Mouse (Mus musculus) CH12.LX (cell line): ENCODE measurements around the gene Ptpn6. TPM values are rescaled to one million over a fixed set of nuclear protein-coding genes. Genes with fewer than 3 reads are reported as not detected.
A peak's percentile ranks its signal among the peaks of the same experiment; 100 is the strongest.

Source experiments
- DNase-seq: peaks from one replicate; pipeline ENCODE4 v3.0.0-alpha.2; 2013; ENCODE audit errors: extremely low read depth
- H3K27ac ChIP-seq: 2 replicates; pipeline ENCODE4 v1.5.1; 2012; ENCODE audit warnings: low read depth, mild to moderate bottlenecking, control low read depth, moderate library complexity; ENCODE audit not compliant: insufficient read depth
- H3K27me3 ChIP-seq: replicated peaks from 2 replicates; pipeline ENCODE3; 2012; ENCODE audit warnings: inconsistent platforms
- H3K36me3 ChIP-seq, 2 experiments: replicated peaks in 1 of 2; 2 replicates each; pipeline versions ENCODE3 to v1.6.1; 2012; ENCODE audit warnings: inconsistent platforms in 1 of 2, low read length in 1 of 2, mild to moderate bottlenecking in 1 of 2, mixed read lengths in 1 of 2, moderate library complexity in 1 of 2; ENCODE audit not compliant: control insufficient read depth in 1 of 2, insufficient read depth in 1 of 2
- H3K4me1 ChIP-seq, 2 experiments: 2 replicates each; pipeline ENCODE4 v1.6.1; 2012; ENCODE audit warnings: inconsistent platforms in 1 of 2, moderate library complexity in 1 of 2; ENCODE audit not compliant: insufficient read depth in 2 of 2, control insufficient read depth in 1 of 2
- H3K4me2 ChIP-seq: 2 replicates; pipeline ENCODE4 v1.6.1; 2012; ENCODE audit warnings: low read depth, mild to moderate bottlenecking, control low read depth; ENCODE audit not compliant: poor library complexity, insufficient read depth, severe bottlenecking
- H3K4me3 ChIP-seq, 3 experiments: fragments of 150-350 bp in 1 of 3; sonication (generic) in 1 of 3; replicated peaks in 1 of 3; 2 replicates each; pipeline versions ENCODE3 to v1.5.1; 2011 to 2012; ENCODE audit warnings: low read depth in 2 of 3, low read length in 2 of 3, mild to moderate bottlenecking in 2 of 3, moderate library complexity in 2 of 3, control low read depth in 1 of 3, improper control_type of control experiment in 1 of 3, inconsistent platforms in 1 of 3, mixed read lengths in 1 of 3; ENCODE audit not compliant: poor library complexity in 1 of 3
- H3K79me2 ChIP-seq: replicated peaks from 2 replicates; pipeline ENCODE4 v1.6.1; 2012; ENCODE audit warnings: mild to moderate bottlenecking, moderate library complexity; ENCODE audit not compliant: control insufficient read depth, poor library complexity, insufficient read depth, severe bottlenecking; ENCODE audit errors: extremely low read depth
- H3K9ac ChIP-seq: 2 replicates; pipeline ENCODE4 v1.6.1; 2012; ENCODE audit warnings: low read depth, mild to moderate bottlenecking, control low read depth, moderate library complexity; ENCODE audit not compliant: insufficient read depth
- H3K9me3 ChIP-seq: replicated peaks from 2 replicates; pipeline ENCODE3; 2012; ENCODE audit warnings: low read length, inconsistent platforms, mixed read lengths
- BHLHE40 ChIP-seq: IDR thresholded peaks from 2 replicates; pipeline ENCODE4 v1.6.1; 2011; ENCODE audit warnings: mild to moderate bottlenecking, low read depth, low read length, improper control_type of control experiment
- CHD2 ChIP-seq: IDR thresholded peaks from 2 replicates; pipeline ENCODE4 v1.6.1; 2011; ENCODE audit warnings: low read length, improper control_type of control experiment
- E2F4 ChIP-seq: IDR thresholded peaks from 2 replicates; pipeline ENCODE4 v1.6.1; 2011; ENCODE audit warnings: low read depth, low read length, improper control_type of control experiment; ENCODE audit not compliant: insufficient replicate concordance
- ELF1 ChIP-seq: IDR thresholded peaks from 2 replicates; pipeline ENCODE4 v1.6.1; 2014; ENCODE audit warnings: low read depth, mild to moderate bottlenecking, inconsistent platforms, low read length, improper control_type of control experiment
- ETS1 ChIP-seq: conservative IDR thresholded peaks from 2 replicates; pipeline ENCODE4 v1.6.1; 2012; ENCODE audit warnings: low read depth, mild to moderate bottlenecking, inconsistent platforms, low read length, improper control_type of control experiment, moderate library complexity
- GABPA ChIP-seq: IDR thresholded peaks from 2 replicates; pipeline ENCODE4 v1.6.1; 2012; ENCODE audit warnings: low read depth, low read length, improper control_type of control experiment, inconsistent platforms; ENCODE audit not compliant: insufficient replicate concordance
- HCFC1 ChIP-seq: IDR thresholded peaks from 2 replicates; pipeline ENCODE4 v1.6.1; 2012; ENCODE audit warnings: low read depth, mild to moderate bottlenecking, inconsistent platforms, low read length, improper control_type of control experiment
- IRF4 ChIP-seq: IDR thresholded peaks from 2 replicates; pipeline ENCODE4 v1.6.1; 2014; ENCODE audit warnings: low read depth, mild to moderate bottlenecking, inconsistent platforms, low read length, improper control_type of control experiment
- JUN ChIP-seq: IDR thresholded peaks from 2 replicates; pipeline ENCODE4 v1.6.1; 2011; ENCODE audit warnings: low read depth, mild to moderate bottlenecking, low read length, improper control_type of control experiment, moderate library complexity; ENCODE audit not compliant: insufficient read depth
- KAT2A ChIP-seq: IDR thresholded peaks from 2 replicates; pipeline ENCODE4 v1.6.1; 2012; ENCODE audit warnings: low read length, improper control_type of control experiment, inconsistent platforms; ENCODE audit not compliant: insufficient replicate concordance
- MAX ChIP-seq: IDR thresholded peaks from 2 replicates; pipeline ENCODE4 v1.6.1; 2011; ENCODE audit warnings: low read length, improper control_type of control experiment
- MAZ ChIP-seq: IDR thresholded peaks from 2 replicates; pipeline ENCODE4 v1.6.1; 2012; ENCODE audit warnings: low read depth, mild to moderate bottlenecking, inconsistent platforms, low read length, improper control_type of control experiment, moderate library complexity
- MEF2A ChIP-seq: IDR thresholded peaks from 2 replicates; pipeline ENCODE4 v1.6.1; 2014; ENCODE audit warnings: low read depth, mild to moderate bottlenecking, inconsistent platforms, low read length, improper control_type of control experiment, borderline replicate concordance
- MXI1 ChIP-seq: IDR thresholded peaks from 2 replicates; pipeline ENCODE4 v1.6.1; 2011; ENCODE audit warnings: mild to moderate bottlenecking, low read depth, low read length, improper control_type of control experiment
- MYC ChIP-seq: IDR thresholded peaks from 2 replicates; pipeline ENCODE4 v1.6.1; 2011; ENCODE audit warnings: low read depth, mild to moderate bottlenecking, improper control_type of control experiment, low read length
- NELFE ChIP-seq: IDR thresholded peaks from 2 replicates; pipeline ENCODE4 v1.6.1; 2011; ENCODE audit warnings: low read depth, low read length, improper control_type of control experiment
- NRF1 ChIP-seq: IDR thresholded peaks from 2 replicates; pipeline ENCODE4 v1.6.1; 2014; ENCODE audit warnings: low read depth, mild to moderate bottlenecking, inconsistent platforms, low read length, improper control_type of control experiment, moderate library complexity
- POLR2A ChIP-seq: IDR thresholded peaks from 2 replicates; pipeline ENCODE4 v1.6.1; 2011; ENCODE audit warnings: low read depth, mild to moderate bottlenecking, improper control_type of control experiment, low read length
- POLR2AphosphoS2 ChIP-seq: IDR thresholded peaks from 2 replicates; pipeline ENCODE4 v1.6.1; 2011; ENCODE audit warnings: low read depth, low read length, improper control_type of control experiment
- RAD21 ChIP-seq: IDR thresholded peaks from 2 replicates; pipeline ENCODE4 v1.6.1; 2011; ENCODE audit warnings: low read depth, mild to moderate bottlenecking, low read length, improper control_type of control experiment, moderate library complexity
- RCOR1 ChIP-seq: conservative IDR thresholded peaks from 2 replicates; pipeline ENCODE4 v1.6.1; 2012; ENCODE audit warnings: low read depth, mild to moderate bottlenecking, inconsistent platforms, low read length, improper control_type of control experiment
- SIN3A ChIP-seq: IDR thresholded peaks from 2 replicates; pipeline ENCODE4 v1.6.1; 2012; ENCODE audit warnings: low read length, improper control_type of control experiment, inconsistent platforms
- TBP ChIP-seq: conservative IDR thresholded peaks from 2 replicates; pipeline ENCODE4 v1.6.1; 2011; ENCODE audit warnings: low read depth, low read length, improper control_type of control experiment
- TCF12 ChIP-seq: IDR thresholded peaks from 2 replicates; pipeline ENCODE4 v1.6.1; 2014; ENCODE audit warnings: low read depth, mild to moderate bottlenecking, inconsistent platforms, low read length, improper control_type of control experiment
- UBTF ChIP-seq: IDR thresholded peaks from 2 replicates; pipeline ENCODE4 v1.6.1; 2012; ENCODE audit warnings: low read depth, mild to moderate bottlenecking, inconsistent platforms, low read length, improper control_type of control experiment, moderate library complexity
- USF1 ChIP-seq: IDR thresholded peaks from 2 replicates; pipeline ENCODE4 v1.6.1; 2014; ENCODE audit warnings: low read depth, mild to moderate bottlenecking, inconsistent platforms, low read length, improper control_type of control experiment
- USF2 ChIP-seq: conservative IDR thresholded peaks from 2 replicates; pipeline ENCODE4 v1.6.1; 2011; ENCODE audit warnings: low read depth, low read length, improper control_type of control experiment
- ZC3H11A ChIP-seq: IDR thresholded peaks from 2 replicates; pipeline ENCODE4 v1.6.1; 2012; ENCODE audit warnings: low read depth, mild to moderate bottlenecking, inconsistent platforms, low read length, improper control_type of control experiment
- ZMIZ1 ChIP-seq: IDR thresholded peaks from 2 replicates; pipeline ENCODE4 v1.6.1; 2012; ENCODE audit warnings: low read depth, mild to moderate bottlenecking, inconsistent platforms, low read length, improper control_type of control experiment
- ZNF384 ChIP-seq: IDR thresholded peaks from 2 replicates; pipeline ENCODE4 v1.6.1; 2012; ENCODE audit warnings: low read depth, low read length, improper control_type of control experiment, inconsistent platforms
- dilution Hi-C: fragments of 300-500 bp; cut with MboI; formaldehyde crosslinking; loops from 2 replicates; pipeline ENCODE4 v1.14.3; 2020; ENCODE audit warnings: low sequenced_read_pairs; ENCODE audit not compliant: extremely low pct_unique_long_range_greater_than_20kb, extremely low pct_ligation_motif_present
- in situ Hi-C: fragments of 300-500 bp; cut with MboI; formaldehyde crosslinking; loops from 3 replicates; pipeline ENCODE4 v1.14.3; 2019; ENCODE audit warnings: low sequenced_read_pairs, low pct_ligation_motif_present, low pct_unique_long_range_greater_than_20kb, mixed read lengths
- polyA plus RNA-seq: library from polyadenylated mRNA; unstranded; fragments of >175 nt; gene quantifications from 2 replicates; pipeline ENCODE4 v1.2.1, GENCODE M21; 2012; ENCODE audit warnings: low read depth; ENCODE audit not compliant: insufficient read length
- total RNA-seq, 2 experiments: library from RNA; depleted of rRNA; stranded (reverse); fragments of 300-350 nt in 1 of 2; fragments of >200 nt in 1 of 2; gene quantifications; 2 replicates each; pipeline ENCODE4 v1.2.3; 2012 to 2014

The Ptpn6 gene
- total and polyA plus RNA-seq, 3 experiments, result 247 to 585 (median 300) TPM

DNA sequence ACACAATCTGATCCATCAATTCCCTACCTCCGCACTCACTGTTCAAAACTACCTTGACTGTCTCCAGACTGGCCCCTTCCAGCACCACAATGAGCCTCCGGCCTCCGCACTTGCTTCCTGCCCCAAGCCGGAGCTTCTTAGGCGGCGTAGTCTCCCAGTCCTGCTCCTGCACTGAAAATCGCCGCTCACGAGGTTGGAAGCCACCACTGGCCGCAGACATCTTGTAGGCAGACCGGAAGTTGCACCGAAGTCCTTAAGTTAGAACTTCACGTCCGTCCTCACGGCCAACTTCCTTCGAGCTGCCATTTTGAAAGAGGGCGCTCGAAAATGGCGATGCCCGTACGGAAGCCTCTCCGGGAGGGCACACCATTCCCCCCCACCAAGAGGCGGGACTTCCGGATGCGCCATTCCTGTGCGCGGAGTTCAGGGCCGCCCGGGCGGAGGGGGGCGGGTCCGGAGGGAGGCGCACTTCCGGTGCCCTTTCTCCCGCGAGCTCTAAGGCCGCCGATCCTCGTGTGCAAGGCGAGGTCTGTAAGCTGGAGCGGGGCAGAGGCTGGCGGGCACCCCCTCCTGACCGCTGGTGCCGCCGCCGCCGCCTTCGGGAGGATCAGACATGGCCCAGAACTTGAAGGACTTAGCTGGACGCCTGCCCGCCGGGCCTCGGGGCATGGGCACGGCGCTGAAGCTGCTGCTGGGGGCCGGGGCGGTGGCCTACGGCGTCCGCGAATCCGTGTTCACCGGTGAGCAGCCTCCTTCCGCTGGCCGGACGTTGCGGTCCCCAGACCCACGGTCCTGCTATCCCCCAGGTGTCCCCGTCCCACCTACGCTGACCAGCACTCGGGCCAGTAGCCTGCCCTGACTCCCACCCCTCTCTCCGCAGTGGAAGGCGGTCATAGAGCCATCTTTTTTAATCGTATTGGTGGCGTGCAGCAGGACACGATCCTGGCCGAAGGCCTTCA is 26.4 kb downstream of the Ptpn6 start, which contains the start of the genes Emg1 and Phb2:
Gene Emg1 (minus strand): TSS at position 355 of the 959 bp plus-strand sequence.
Gene Phb2 (plus strand): TSS at position 513 of the 959 bp plus-strand sequence.
- Histone ChIP-seq H3K27me3 (no peaks in the 10 kb centered on the region), H3K4me2 (peak within 1 kb of the TSS; percentile 87), H3K9ac (peak within 1 kb of the TSS; percentile 91), H3K27ac (peak within 1 kb of the TSS; percentile 57), H3K9me3 (no peaks in the 10 kb centered on the region), H3K4me3 (peak within 1 kb of the TSS; percentile 97 to 99 (median 97))
- in situ Hi-C loops (no loop called here), dilution Hi-C loops (no loop called here)
- TF ChIP-seq POLR2A (peak; percentile 84), UBTF (peak; percentile 77), CHD2 (peak; percentile 85), SIN3A (peak; percentile 95), RCOR1 (peak; percentile 71; the same call in 1 of the 2 replicates), NRF1 (peak; percentile 85), E2F4 (no peak), RAD21 (no peak; the same call in 1 of the 2 replicates), MXI1 (peak; percentile 93; the same call in 1 of the 2 replicates), ZC3H11A (peak; percentile 52; the same call in 1 of the 2 replicates), ZMIZ1 (peak; percentile 68; the same call in 1 of the 2 replicates), MAZ (peak; percentile 99), GABPA (peak; percentile 68; the same call in 1 of the 2 replicates), USF1 (no peak), MAX (peak; percentile 88), HCFC1 (peak; percentile 95), NELFE (peak; percentile 89), BHLHE40 (no peak), JUN (no peak), MYC (peak; percentile 76), KAT2A (peak; percentile 97), ELF1 (peak; percentile 95), TBP (peak; percentile 90), IRF4 (peak; percentile 80), POLR2AphosphoS2 (peak; percentile 63; the same call in 1 of the 2 replicates), ETS1 (peak; percentile 39; the same call in 1 of the 2 replicates), ZNF384 (peak; percentile 44; the same call in 1 of the 2 replicates), TCF12 (peak; percentile 90), USF2 (no peak), MEF2A (peak; percentile 73; the same call in 1 of the 2 replicates)
- TF ChIP-seq, all 38 proteins: peak for 24
- Histone ChIP-seq H3K4me1 (peaks cover 26 to 62% of the 10 kb centered on the region in 2 experiments), H3K79me2 (peaks cover 76% of the 10 kb centered on the region), H3K36me3 (peaks cover 50 to 68% of the 10 kb centered on the region in 2 experiments)
- DNase-seq, result peak; percentile 98
